Mouse (Mus musculus): ENCODE results near the gene Ccnd3. TPM values are rescaled to one million over a fixed set of nuclear protein-coding genes. Genes with fewer than 3 reads are reported as not detected.

Gene Ccnd3
- total and polyA plus RNA-seq, 2 experiments = 16.8 to 39.1 TPM

- no peak for DNase-seq (ENCODE audit: extremely low read depth, low read depth, low spot score)
- Histone ChIP-seq H3K9ac (ENCODE audit: low read depth, low read length) (no peak overlapping the region), H3K4me1 (ENCODE audit: control insufficient read depth, insufficient read depth, low read length) (peaks cover 8% of the 10 kb centered on the region), H3K27me3 (ENCODE audit: control insufficient read depth, insufficient read depth, low read length) (no peaks in the 10 kb centered on the region), H3K27ac (replicated peaks; ENCODE audit: insufficient read depth, low read depth, low read length) (no peak overlapping the region), H3K36me3 (ENCODE audit: control insufficient read depth, insufficient read depth, low read length) (no peaks in the 10 kb centered on the region), H3K79me2 (ENCODE audit: control insufficient read depth, insufficient read depth, low read length) (no peaks in the 10 kb centered on the region; the same call in 1 of the 2 replicates), H3K4me3 (ENCODE audit: insufficient read depth, low read depth, low read length) (no peak overlapping the region)
- WGBS = 90% methylated on average over 17 of the region's 17 CpGs
- TF ChIP-seq CTCF (IDR thresholded peaks at IDR 0.05; ENCODE audit: low read depth, low read length) (no peak), POLR2A (IDR thresholded peaks at IDR 0.05; ENCODE audit: extremely low read depth, insufficient read depth, low read length) (no peak)
Measured at GRCm38 (mm10) chr17:47526856-47527520, 22.1 kb downstream of the Ccnd3 start.

DNA sequence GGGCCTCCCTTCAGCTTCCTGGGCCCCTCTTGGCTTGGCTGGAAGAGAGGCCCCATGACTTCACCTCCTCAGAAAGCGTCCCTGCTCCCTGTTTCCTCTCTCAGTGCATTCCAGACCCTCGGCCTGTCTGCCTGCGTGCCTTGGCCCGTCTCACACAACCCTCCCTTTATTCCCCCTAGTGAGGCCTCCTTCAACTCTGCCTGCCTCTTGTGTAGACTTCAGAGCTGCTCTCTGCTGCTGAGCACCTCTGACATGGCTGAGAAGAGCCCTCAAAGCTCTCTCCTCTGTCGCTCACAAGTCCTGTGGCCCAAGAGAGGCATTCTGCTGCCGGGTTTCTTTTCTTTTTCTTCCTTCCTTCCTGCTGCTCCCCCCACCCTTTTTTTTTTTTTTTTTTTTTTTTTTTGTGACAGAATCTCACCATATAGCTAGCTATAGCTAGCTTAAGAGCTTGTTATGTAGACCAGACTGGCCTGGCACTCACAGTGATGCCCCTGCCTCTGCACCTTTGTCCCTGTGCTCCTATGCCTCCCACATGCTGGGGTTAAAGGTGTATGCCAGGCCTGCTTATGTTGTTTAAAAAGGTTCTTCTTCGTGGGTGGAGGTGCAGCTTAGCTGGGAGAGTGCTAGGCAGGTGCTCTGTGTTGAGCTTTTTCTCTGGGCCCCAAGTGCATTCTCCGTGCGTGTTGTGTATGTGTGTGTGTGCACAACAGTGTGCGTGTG is 22.9 kb downstream of the Ccnd3 start:
- Histone ChIP-seq H3K36me3 (ENCODE audit: control insufficient read depth, insufficient read depth, low read length) (no peaks in the 10 kb centered on the region), H3K27me3 (ENCODE audit: control insufficient read depth, insufficient read depth, low read length) (no peaks in the 10 kb centered on the region), H3K9ac (ENCODE audit: low read depth, low read length) (no peak overlapping the region), H3K4me1 (ENCODE audit: control insufficient read depth, insufficient read depth, low read length) (peaks cover 2% of the 10 kb centered on the region; the same call in 1 of the 2 replicates), H3K4me3 (ENCODE audit: insufficient read depth, low read depth, low read length) (no peak overlapping the region), H3K79me2 (ENCODE audit: control insufficient read depth, insufficient read depth, low read length) (no peaks in the 10 kb centered on the region), H3K27ac (replicated peaks; ENCODE audit: insufficient read depth, low read depth, low read length) (no peak overlapping the region)
- DNase-seq (ENCODE audit: extremely low read depth, low read depth, low spot score) = no peak
- no peak for TF ChIP-seq CTCF (IDR thresholded peaks at IDR 0.05; ENCODE audit: low read depth, low read length)
- no peak for TF ChIP-seq POLR2A (IDR thresholded peaks at IDR 0.05; ENCODE audit: extremely low read depth, insufficient read depth, low read length)
- WGBS = 66% methylated on average over 10 of the region's 10 CpGs

DNA sequence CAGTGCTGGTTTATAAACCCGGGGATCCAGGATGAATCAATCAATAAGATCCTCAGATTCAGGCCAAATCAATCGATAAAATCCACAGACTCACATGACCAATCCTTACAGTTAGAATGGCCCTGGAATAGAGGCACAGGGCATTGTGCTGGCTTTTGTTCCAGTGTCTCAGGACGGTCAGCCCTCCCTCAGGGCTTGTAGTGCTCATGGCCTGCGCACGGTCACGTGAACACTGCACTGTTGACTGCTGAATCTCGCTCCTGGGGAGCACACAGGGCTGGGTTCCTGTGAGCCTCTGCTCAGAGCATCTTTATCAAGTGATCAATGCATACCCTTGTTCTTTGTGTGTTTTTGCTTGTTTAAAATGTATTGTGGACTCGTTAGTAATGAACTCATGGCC is 24.1 kb downstream of the Ccnd3 start:
- no peak for TF ChIP-seq POLR2A (IDR thresholded peaks at IDR 0.05; ENCODE audit: extremely low read depth, insufficient read depth, low read length)
- no peak for TF ChIP-seq CTCF (IDR thresholded peaks at IDR 0.05; ENCODE audit: low read depth, low read length)
- H3K4me1 ChIP-seq (ENCODE audit: control insufficient read depth, insufficient read depth, low read length) = peaks cover 2% of the 10 kb centered on the region; the same call in 1 of the 2 replicates

GRCm38 (mm10) chr17:47529595-47529994 is 24.7 kb downstream of the Ccnd3 start:
- no peak for DNase-seq (ENCODE audit: extremely low read depth, low read depth, low spot score)
- Histone ChIP-seq H3K4me1 (ENCODE audit: control insufficient read depth, insufficient read depth, low read length) (peaks cover 2% of the 10 kb centered on the region; the same call in 1 of the 2 replicates), H3K79me2 (ENCODE audit: control insufficient read depth, insufficient read depth, low read length) (no peaks in the 10 kb centered on the region), H3K9ac (ENCODE audit: low read depth, low read length) (no peak overlapping the region), H3K27ac (replicated peaks; ENCODE audit: insufficient read depth, low read depth, low read length) (no peak overlapping the region), H3K27me3 (ENCODE audit: control insufficient read depth, insufficient read depth, low read length) (no peaks in the 10 kb centered on the region), H3K4me3 (ENCODE audit: insufficient read depth, low read depth, low read length) (no peak overlapping the region), H3K36me3 (ENCODE audit: control insufficient read depth, insufficient read depth, low read length) (no peaks in the 10 kb centered on the region)
- WGBS = 89% methylated on average over 11 of the region's 11 CpGs
- TF ChIP-seq CTCF (IDR thresholded peaks at IDR 0.05; ENCODE audit: low read depth, low read length) (no peak), POLR2A (IDR thresholded peaks at IDR 0.05; ENCODE audit: extremely low read depth, insufficient read depth, low read length) (no peak)

More for the DNA sequence above, 24.1 kb downstream of the Ccnd3 start:
- Histone ChIP-seq H3K79me2 (ENCODE audit: control insufficient read depth, insufficient read depth, low read length) (no peaks in the 10 kb centered on the region), H3K9ac (ENCODE audit: low read depth, low read length) (no peak overlapping the region), H3K27me3 (ENCODE audit: control insufficient read depth, insufficient read depth, low read length) (no peaks in the 10 kb centered on the region), H3K4me3 (ENCODE audit: insufficient read depth, low read depth, low read length) (no peak overlapping the region), H3K27ac (replicated peaks; ENCODE audit: insufficient read depth, low read depth, low read length) (no peak overlapping the region), H3K36me3 (ENCODE audit: control insufficient read depth, insufficient read depth, low read length) (no peaks in the 10 kb centered on the region)
- peak; percentile 79 for DNase-seq (ENCODE audit: extremely low read depth, low read depth, low spot score)
- WGBS = 29% methylated on average over 8 of the region's 8 CpGs

- WGBS = 90% methylated on average over 10 of the region's 10 CpGs
- H3K4me1 ChIP-seq (ENCODE audit: control insufficient read depth, insufficient read depth, low read length) = peaks cover 2% of the 10 kb centered on the region; the same call in 1 of the 2 replicates
- no peak for DNase-seq (ENCODE audit: extremely low read depth, low read depth, low spot score)
Measured at GRCm38 (mm10) chr17:47531387-47531818, 26.6 kb downstream of the Ccnd3 start.

More at GRCm38 (mm10) chr17:47531387-47531818, 26.6 kb downstream of the Ccnd3 start:
- no peaks in the 10 kb centered on the region for H3K27me3 ChIP-seq (ENCODE audit: control insufficient read depth, insufficient read depth, low read length)
- H3K4me3 ChIP-seq (ENCODE audit: insufficient read depth, low read depth, low read length) = no peak overlapping the region
- no peak for TF ChIP-seq CTCF (IDR thresholded peaks at IDR 0.05; ENCODE audit: low read depth, low read length)
- TF ChIP-seq POLR2A (IDR thresholded peaks at IDR 0.05; ENCODE audit: extremely low read depth, insufficient read depth, low read length) = no peak
- no peaks in the 10 kb centered on the region for H3K36me3 ChIP-seq (ENCODE audit: control insufficient read depth, insufficient read depth, low read length)
- no peak overlapping the region for H3K27ac ChIP-seq (replicated peaks; ENCODE audit: insufficient read depth, low read depth, low read length)
- no peaks in the 10 kb centered on the region for H3K79me2 ChIP-seq (ENCODE audit: control insufficient read depth, insufficient read depth, low read length)
- H3K9ac ChIP-seq (ENCODE audit: low read depth, low read length) = no peak overlapping the region
